Mouse (Mus musculus): ENCODE measurements around the gene Gtpbp8. TPM values are rescaled to one million over a fixed set of nuclear protein-coding genes. Genes with fewer than 3 reads are reported as not detected.

The Gtpbp8 gene
- polyA plus RNA-seq, 1 experiment from 2014 or later = 33.0 TPM

GRCm38 (mm10) chr16:44767967-44768366 is 21.8 kb upstream of the Gtpbp8 start:
- WGBS = 51% methylated on average over 2 of the region's 2 CpGs
- Histone ChIP-seq H3K9me3 (ENCODE audit: control insufficient read depth, low read length) (no peaks in the 10 kb centered on the region), H3K9ac (ENCODE audit: low read depth, low read length) (no peak overlapping the region), H3K36me3 (ENCODE audit: control insufficient read depth, insufficient read depth, low read length) (no peaks in the 10 kb centered on the region), H3K27ac (ENCODE audit: low read depth, low read length) (no peak overlapping the region), H3K27me3 (ENCODE audit: control insufficient read depth, insufficient read depth, low read length) (no peaks in the 10 kb centered on the region), H3K4me3 (ENCODE audit: low read length) (no peak overlapping the region), H3K4me2 (replicated peaks; ENCODE audit: low read depth, low read length) (no peak overlapping the region), H3K4me1 (ENCODE audit: control insufficient read depth, insufficient read depth, low read length) (no peaks in the 10 kb centered on the region)
- 0 out of 2 replicates have a peak, but pooled peaks have one; percentile 20 for ATAC-seq (ENCODE audit: low FRiP score, low TSS enrichment)

DNA sequence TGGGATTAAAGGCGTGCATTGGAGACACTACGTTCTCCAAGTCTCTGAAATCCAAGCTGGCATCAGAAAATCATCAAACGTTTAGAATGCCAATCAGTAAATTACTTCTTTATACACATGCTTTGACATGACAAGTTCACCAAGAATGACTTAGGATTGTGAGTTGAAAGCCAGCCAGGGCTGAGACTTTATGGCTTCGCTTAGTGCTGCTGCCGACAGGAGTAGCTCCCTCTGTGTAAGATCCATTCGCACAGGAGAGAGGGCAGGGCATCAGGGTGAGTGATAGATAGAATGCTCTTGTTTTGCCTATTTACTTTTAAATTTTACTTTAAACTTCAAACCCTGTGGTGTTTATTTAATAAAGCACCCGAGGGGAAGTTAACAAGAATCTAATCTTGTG is 21.3 kb upstream of the Gtpbp8 start:
- no peak overlapping the region for H3K4me2 ChIP-seq (replicated peaks; ENCODE audit: low read depth, low read length)
- no peak for ATAC-seq (ENCODE audit: low FRiP score, low TSS enrichment)
- no peaks in the 10 kb centered on the region for H3K27me3 ChIP-seq (ENCODE audit: control insufficient read depth, insufficient read depth, low read length)
- H3K4me1 ChIP-seq (ENCODE audit: control insufficient read depth, insufficient read depth, low read length) = no peaks in the 10 kb centered on the region
- H3K9me3 ChIP-seq (ENCODE audit: control insufficient read depth, low read length) = no peaks in the 10 kb centered on the region
- 85% methylated on average over 7 of the region's 7 CpGs for WGBS
- no peak overlapping the region for H3K27ac ChIP-seq (ENCODE audit: low read depth, low read length)
- no peak overlapping the region for H3K9ac ChIP-seq (ENCODE audit: low read depth, low read length)
- no peak overlapping the region for H3K4me3 ChIP-seq (ENCODE audit: low read length)
- no peaks in the 10 kb centered on the region for H3K36me3 ChIP-seq (ENCODE audit: control insufficient read depth, insufficient read depth, low read length)

DNA sequence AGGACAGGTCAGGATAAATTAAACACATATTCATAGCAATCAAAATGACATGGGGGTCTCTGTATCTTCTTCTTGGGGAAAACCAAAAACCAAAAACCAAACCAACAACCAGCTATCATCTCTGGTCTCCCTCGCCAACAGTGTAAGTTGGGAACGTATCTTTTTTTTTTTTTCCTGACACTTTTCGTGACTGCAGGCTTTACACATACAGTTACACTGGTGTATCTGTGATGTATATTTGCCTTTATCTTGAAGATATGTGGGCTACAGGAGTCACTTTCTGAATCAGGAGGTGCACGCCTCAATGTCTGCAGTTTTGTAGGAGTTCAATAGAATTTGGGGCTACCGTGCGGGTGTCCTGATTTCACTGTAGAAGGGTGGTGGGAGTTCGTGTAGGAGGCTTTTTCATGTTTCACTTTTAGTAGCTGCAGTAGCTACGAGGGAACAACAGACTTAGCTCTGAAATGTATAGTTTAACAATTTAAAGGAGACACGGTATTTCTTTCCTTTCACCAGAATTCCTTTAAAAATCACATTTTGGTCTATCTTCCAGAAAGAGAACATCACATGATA is 20.2 kb upstream of the Gtpbp8 start:
- Histone ChIP-seq H3K27me3 (ENCODE audit: control insufficient read depth, insufficient read depth, low read length) (no peaks in the 10 kb centered on the region), H3K4me2 (replicated peaks; ENCODE audit: low read depth, low read length) (no peak overlapping the region), H3K4me3 (ENCODE audit: low read length) (no peak overlapping the region), H3K9me3 (ENCODE audit: control insufficient read depth, low read length) (no peaks in the 10 kb centered on the region), H3K27ac (ENCODE audit: low read depth, low read length) (no peak overlapping the region), H3K4me1 (ENCODE audit: control insufficient read depth, insufficient read depth, low read length) (no peaks in the 10 kb centered on the region), H3K36me3 (ENCODE audit: control insufficient read depth, insufficient read depth, low read length) (no peaks in the 10 kb centered on the region), H3K9ac (ENCODE audit: low read depth, low read length) (no peak overlapping the region)
- WGBS = 81% methylated on average over 9 of the region's 9 CpGs
- ATAC-seq (ENCODE audit: low FRiP score, low TSS enrichment) = no peak

DNA sequence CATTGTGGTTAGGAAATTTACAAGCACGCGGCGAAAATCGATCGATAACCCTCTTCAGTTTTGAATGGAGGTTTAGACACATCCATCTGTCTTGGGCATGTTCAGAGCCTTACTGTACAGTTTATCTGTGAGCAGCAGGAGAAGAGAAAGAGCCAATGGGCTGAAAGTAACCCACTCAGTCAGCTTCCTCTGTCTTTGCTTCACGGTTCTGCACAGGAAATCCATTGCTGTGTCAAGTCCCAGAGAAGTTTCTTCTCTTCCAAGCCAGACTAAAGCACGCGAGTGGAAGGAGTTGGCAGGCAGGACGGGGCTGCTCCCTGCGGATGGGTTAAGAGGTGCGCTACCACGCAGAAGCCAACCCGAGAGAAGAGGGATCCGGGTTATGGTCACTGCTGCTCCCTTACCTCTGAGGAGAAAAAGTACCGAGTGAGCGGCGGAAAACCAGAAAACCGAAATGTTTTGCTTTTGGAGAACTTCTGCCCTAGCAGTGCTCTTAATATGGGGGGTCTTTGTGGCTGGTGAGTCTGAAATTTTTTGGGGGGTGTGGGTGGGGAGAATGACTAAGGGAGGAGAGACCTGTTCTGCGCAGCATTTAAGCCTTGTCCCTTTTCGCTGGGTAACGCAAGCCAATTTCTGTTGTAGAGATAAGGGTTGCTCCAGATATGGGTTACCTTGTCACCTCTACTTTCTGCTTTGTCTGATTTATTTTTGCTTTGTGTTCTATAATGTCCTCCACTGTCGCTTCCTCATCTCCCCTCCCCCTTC is 19.6 kb upstream of the Gtpbp8 start, which contains the start of gene Cd200r1:
Gene Cd200r1, plus strand, starts transcription at position 182 of the 765 bp plus-strand sequence.
- Histone ChIP-seq H3K27me3 (ENCODE audit: control insufficient read depth, insufficient read depth, low read length) (no peaks in the 10 kb centered on the region), H3K4me3 (ENCODE audit: low read length) (no peak within 1 kb of the TSS), H3K4me1 (ENCODE audit: control insufficient read depth, insufficient read depth, low read length) (no peaks in the 10 kb centered on the region), H3K9ac (ENCODE audit: low read depth, low read length) (no peak within 1 kb of the TSS), H3K36me3 (ENCODE audit: control insufficient read depth, insufficient read depth, low read length) (no peaks in the 10 kb centered on the region), H3K9me3 (ENCODE audit: control insufficient read depth, low read length) (no peaks in the 10 kb centered on the region), H3K4me2 (replicated peaks; ENCODE audit: low read depth, low read length) (no peak within 1 kb of the TSS), H3K27ac (ENCODE audit: low read depth, low read length) (no peak within 1 kb of the TSS)
- no peak for ATAC-seq (ENCODE audit: low FRiP score, low TSS enrichment)
- 77% methylated on average over 22 of the region's 22 CpGs for WGBS

- no peak for ATAC-seq (ENCODE audit: low FRiP score, low TSS enrichment)
- Histone ChIP-seq H3K9ac (ENCODE audit: low read depth, low read length) (no peak overlapping the region), H3K27me3 (ENCODE audit: control insufficient read depth, insufficient read depth, low read length) (no peaks in the 10 kb centered on the region), H3K9me3 (ENCODE audit: control insufficient read depth, low read length) (no peaks in the 10 kb centered on the region), H3K36me3 (ENCODE audit: control insufficient read depth, insufficient read depth, low read length) (no peaks in the 10 kb centered on the region), H3K4me1 (ENCODE audit: control insufficient read depth, insufficient read depth, low read length) (no peaks in the 10 kb centered on the region), H3K4me3 (ENCODE audit: low read length) (no peak overlapping the region), H3K27ac (ENCODE audit: low read depth, low read length) (no peak overlapping the region), H3K4me2 (replicated peaks; ENCODE audit: low read depth, low read length) (no peak overlapping the region)
- WGBS = 68% methylated on average over 1 of the region's 1 CpGs
These were observed 15.6 kb upstream of the Gtpbp8 start for GRCm38 (mm10) chr16:44761811-44762210.

GRCm38 (mm10) chr16:44757700-44758099 is 11.5 kb upstream of the Gtpbp8 start:
- H3K4me2 ChIP-seq (replicated peaks; ENCODE audit: low read depth, low read length) = no peak overlapping the region
- 80% methylated on average over 8 of the region's 8 CpGs for WGBS
- no peak overlapping the region for H3K27ac ChIP-seq (ENCODE audit: low read depth, low read length)
- no peak overlapping the region for H3K9ac ChIP-seq (ENCODE audit: low read depth, low read length)
- H3K4me1 ChIP-seq (ENCODE audit: control insufficient read depth, insufficient read depth, low read length) = no peaks in the 10 kb centered on the region
- ATAC-seq (ENCODE audit: low FRiP score, low TSS enrichment) = no peak
- no peaks in the 10 kb centered on the region for H3K27me3 ChIP-seq (ENCODE audit: control insufficient read depth, insufficient read depth, low read length)
- no peaks in the 10 kb centered on the region for H3K9me3 ChIP-seq (ENCODE audit: control insufficient read depth, low read length)
- H3K4me3 ChIP-seq (ENCODE audit: low read length) = no peak overlapping the region
- no peaks in the 10 kb centered on the region for H3K36me3 ChIP-seq (ENCODE audit: control insufficient read depth, insufficient read depth, low read length)

GRCm38 (mm10) chr16:44748007-44748406 is 1.8 kb upstream of the Gtpbp8 start:
- no peak for ATAC-seq (ENCODE audit: low FRiP score, low TSS enrichment)
- Histone ChIP-seq H3K36me3 (ENCODE audit: control insufficient read depth, insufficient read depth, low read length) (no peaks in the 10 kb centered on the region), H3K9ac (ENCODE audit: low read depth, low read length) (no peak overlapping the region), H3K9me3 (ENCODE audit: control insufficient read depth, low read length) (no peaks in the 10 kb centered on the region), H3K4me3 (ENCODE audit: low read length) (no peak overlapping the region), H3K27ac (ENCODE audit: low read depth, low read length) (no peak overlapping the region), H3K4me1 (ENCODE audit: control insufficient read depth, insufficient read depth, low read length) (peaks cover 5% of the 10 kb centered on the region; the same call in 1 of the 2 replicates), H3K27me3 (ENCODE audit: control insufficient read depth, insufficient read depth, low read length) (no peaks in the 10 kb centered on the region), H3K4me2 (replicated peaks; ENCODE audit: low read depth, low read length) (no peak overlapping the region)
- WGBS = 54% methylated on average over 3 of the region's 3 CpGs

DNA sequence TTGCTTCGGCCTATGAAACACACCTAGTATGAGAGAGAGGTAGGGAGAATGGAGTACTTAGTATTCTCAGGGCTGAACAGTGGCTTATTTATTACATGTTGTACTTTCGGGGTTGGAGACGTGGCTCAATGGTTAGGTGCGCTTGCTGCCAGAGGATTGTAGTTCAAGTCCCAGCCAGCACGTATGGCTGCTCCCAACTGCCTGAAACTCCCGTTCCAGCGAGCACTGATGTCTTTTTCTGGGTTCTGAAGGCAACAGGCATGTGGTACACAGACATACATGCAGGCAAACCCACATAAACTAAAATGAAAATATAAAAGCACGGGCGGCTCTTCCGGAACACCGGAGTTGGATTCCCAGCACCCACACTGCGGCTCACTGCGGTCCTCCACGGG is 695 bp downstream of the Gtpbp8 start:
- peaks cover 5% of the 10 kb centered on the region; the same call in 1 of the 2 replicates for H3K4me1 ChIP-seq (ENCODE audit: control insufficient read depth, insufficient read depth, low read length)
- peaks cover 12% of the 10 kb centered on the region for H3K36me3 ChIP-seq (ENCODE audit: control insufficient read depth, insufficient read depth, low read length)
- WGBS = 7% methylated on average over 14 of the region's 14 CpGs
- H3K9me3 ChIP-seq (ENCODE audit: control insufficient read depth, low read length) = no peaks in the 10 kb centered on the region
- peak overlapping the region; percentile 93 for H3K27ac ChIP-seq (ENCODE audit: low read depth, low read length)
- H3K4me3 ChIP-seq (ENCODE audit: low read length) = peak overlapping the region; percentile 93
- H3K9ac ChIP-seq (ENCODE audit: low read depth, low read length) = peak overlapping the region; percentile 84
- H3K4me2 ChIP-seq (replicated peaks; ENCODE audit: low read depth, low read length) = peak overlapping the region; percentile 56
- no peak for ATAC-seq (ENCODE audit: low FRiP score, low TSS enrichment)
- no peaks in the 10 kb centered on the region for H3K27me3 ChIP-seq (ENCODE audit: control insufficient read depth, insufficient read depth, low read length)

DNA sequence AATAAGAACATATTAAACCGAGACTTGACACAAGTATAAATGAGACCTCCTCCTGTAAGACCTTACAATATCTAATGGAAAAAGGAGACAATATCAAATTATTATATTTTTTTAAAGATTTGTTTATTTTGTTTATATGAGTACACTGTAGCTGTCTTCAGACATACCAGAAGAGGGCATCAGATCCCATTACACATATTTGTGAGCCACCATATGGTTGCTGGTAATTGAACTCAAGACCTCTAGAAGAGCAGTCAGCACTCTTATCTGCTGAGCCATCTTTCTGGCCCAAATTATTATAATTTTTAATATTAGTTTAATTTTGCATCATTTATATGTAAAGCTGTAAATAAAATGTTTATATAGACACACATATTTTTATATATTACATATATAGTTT is 3.4 kb downstream of the Gtpbp8 start:
- Histone ChIP-seq H3K27me3 (ENCODE audit: control insufficient read depth, insufficient read depth, low read length) (no peaks in the 10 kb centered on the region), H3K9ac (ENCODE audit: low read depth, low read length) (no peak overlapping the region), H3K27ac (ENCODE audit: low read depth, low read length) (no peak overlapping the region), H3K4me3 (ENCODE audit: low read length) (no peak overlapping the region), H3K9me3 (ENCODE audit: control insufficient read depth, low read length) (no peaks in the 10 kb centered on the region), H3K4me1 (ENCODE audit: control insufficient read depth, insufficient read depth, low read length) (peaks cover 5% of the 10 kb centered on the region; the same call in 1 of the 2 replicates), H3K4me2 (replicated peaks; ENCODE audit: low read depth, low read length) (no peak overlapping the region), H3K36me3 (ENCODE audit: control insufficient read depth, insufficient read depth, low read length) (peaks cover 35% of the 10 kb centered on the region)
- no peak for ATAC-seq (ENCODE audit: low FRiP score, low TSS enrichment)
- 91% methylated on average over 1 of the region's 1 CpGs for WGBS
